Mouse (Mus musculus): ENCODE measurements around the gene Ptges2.
A peak's percentile ranks its signal among the peaks of the same experiment; 100 is the strongest.

The Ptges2 gene

GRCm38 (mm10) chr2:32395484-32395945, at the start of gene Ptges2:
Gene Ptges2, plus strand, starts transcription at chr2:32395896.
- peak; percentile 92 for DNase-seq (ENCODE audit: low read depth)

GRCm38 (mm10) chr2:32347019-32347418, 48.7 kb upstream of the Ptges2 start:
- DNase-seq (ENCODE audit: low read depth): no peak

GRCm38 (mm10) chr2:32348311-32348710, 47.4 kb upstream of the Ptges2 start:
- DNase-seq (ENCODE audit: low read depth): no peak

- no peak for DNase-seq (ENCODE audit: low read depth)
Observed at GRCm38 (mm10) chr2:32349625-32350255, 46.0 kb upstream of the Ptges2 start.

- no peak for DNase-seq (ENCODE audit: low read depth)
Observed at GRCm38 (mm10) chr2:32350471-32351051, 45.1 kb upstream of the Ptges2 start.

GRCm38 (mm10) chr2:32351471-32351961, 44.2 kb upstream of the Ptges2 start:
- DNase-seq (ENCODE audit: low read depth): no peak

GRCm38 (mm10) chr2:32352151-32353006, 43.3 kb upstream of the Ptges2 start, which contains the start of gene Ciz1:
Gene Ciz1, plus strand, starts transcription at chr2:32352327.
- DNase-seq (ENCODE audit: low read depth): no peak

- DNase-seq (ENCODE audit: low read depth): peak; percentile 76
Observed at GRCm38 (mm10) chr2:32353007-32353542, 42.6 kb upstream of the Ptges2 start, which contains the start of gene Dnm1. Gene Dnm1, minus strand, starts transcription at chr2:32353338.

GRCm38 (mm10) chr2:32353836-32354235, 41.9 kb upstream of the Ptges2 start:
- DNase-seq (ENCODE audit: low read depth): no peak

GRCm38 (mm10) chr2:32354336-32354895, 41.3 kb upstream of the Ptges2 start:
- DNase-seq (ENCODE audit: low read depth): no peak

GRCm38 (mm10) chr2:32356216-32356615, 39.5 kb upstream of the Ptges2 start:
- DNase-seq (ENCODE audit: low read depth): no peak

GRCm38 (mm10) chr2:32357710-32358109, 38.0 kb upstream of the Ptges2 start:
- DNase-seq (ENCODE audit: low read depth): no peak

GRCm38 (mm10) chr2:32358381-32358780, 37.3 kb upstream of the Ptges2 start:
- DNase-seq (ENCODE audit: low read depth): no peak

- peak; percentile 71 for DNase-seq (ENCODE audit: low read depth)
Observed at GRCm38 (mm10) chr2:32360741-32361140, 35.0 kb upstream of the Ptges2 start.

- peak; percentile 79 for DNase-seq (ENCODE audit: low read depth)
Observed at GRCm38 (mm10) chr2:32361437-32361836, 34.3 kb upstream of the Ptges2 start.

- DNase-seq (ENCODE audit: low read depth): peak; percentile 34
Observed at GRCm38 (mm10) chr2:32362274-32362673, 33.4 kb upstream of the Ptges2 start.

- DNase-seq (ENCODE audit: low read depth): peak; percentile 76
Observed at GRCm38 (mm10) chr2:32362817-32363340, 32.8 kb upstream of the Ptges2 start.

- DNase-seq (ENCODE audit: low read depth): peak; percentile 31
Observed at GRCm38 (mm10) chr2:32363376-32364106, 32.2 kb upstream of the Ptges2 start.

GRCm38 (mm10) chr2:32364121-32364520, 31.6 kb upstream of the Ptges2 start:
- DNase-seq (ENCODE audit: low read depth): no peak

- no peak for DNase-seq (ENCODE audit: low read depth)
Observed at GRCm38 (mm10) chr2:32367315-32367714, 28.4 kb upstream of the Ptges2 start.

- DNase-seq (ENCODE audit: low read depth): no peak
Observed at GRCm38 (mm10) chr2:32374191-32374590, 21.5 kb upstream of the Ptges2 start.
